Mouse (Mus musculus): ENCODE results near the gene Lsmem1.

DNA sequence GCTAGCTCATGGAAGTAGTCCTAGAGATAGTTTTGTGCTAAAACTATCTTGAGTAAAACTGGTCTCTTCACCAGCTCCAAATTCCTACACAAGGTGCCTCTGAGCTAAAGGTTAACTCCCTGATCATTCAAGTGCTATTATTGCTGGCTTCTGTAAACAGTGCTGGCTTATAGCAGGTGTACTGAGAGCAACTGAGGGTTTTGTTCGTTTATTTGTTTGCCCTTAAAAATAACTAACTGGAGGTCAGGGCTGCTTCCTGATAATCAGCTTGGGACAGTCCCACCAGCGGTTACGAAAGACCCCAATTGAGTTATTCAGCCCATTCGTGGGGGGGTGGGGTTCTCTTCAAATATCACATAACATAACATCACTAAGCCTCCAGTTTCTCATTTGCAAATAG, 48.1 kb upstream of the Lsmem1 start:
- TF ChIP-seq CTCF (IDR thresholded peaks at IDR 0.05; ENCODE audit: low read depth, low read length) (no peak), GATA1 (IDR thresholded peaks at IDR 0.05; ENCODE audit: borderline replicate concordance, low read length) (no peak)
